Mouse (Mus musculus) right cerebral cortex, postnatal 14 days (tissue): ENCODE measurements at regions not wholly inside any gene's neighbourhood (a gene's known extent, or its start where the extent isn't known, plus 50 kb on each side); places are given as distances from the start of the nearest gene placed in this dataset.
A peak's percentile ranks its signal among the peaks of the same experiment; 100 is the strongest.

Experiments used
- DNase-seq: peaks from one replicate; pipeline ENCODE4 v3.0.0; 2022

DNA sequence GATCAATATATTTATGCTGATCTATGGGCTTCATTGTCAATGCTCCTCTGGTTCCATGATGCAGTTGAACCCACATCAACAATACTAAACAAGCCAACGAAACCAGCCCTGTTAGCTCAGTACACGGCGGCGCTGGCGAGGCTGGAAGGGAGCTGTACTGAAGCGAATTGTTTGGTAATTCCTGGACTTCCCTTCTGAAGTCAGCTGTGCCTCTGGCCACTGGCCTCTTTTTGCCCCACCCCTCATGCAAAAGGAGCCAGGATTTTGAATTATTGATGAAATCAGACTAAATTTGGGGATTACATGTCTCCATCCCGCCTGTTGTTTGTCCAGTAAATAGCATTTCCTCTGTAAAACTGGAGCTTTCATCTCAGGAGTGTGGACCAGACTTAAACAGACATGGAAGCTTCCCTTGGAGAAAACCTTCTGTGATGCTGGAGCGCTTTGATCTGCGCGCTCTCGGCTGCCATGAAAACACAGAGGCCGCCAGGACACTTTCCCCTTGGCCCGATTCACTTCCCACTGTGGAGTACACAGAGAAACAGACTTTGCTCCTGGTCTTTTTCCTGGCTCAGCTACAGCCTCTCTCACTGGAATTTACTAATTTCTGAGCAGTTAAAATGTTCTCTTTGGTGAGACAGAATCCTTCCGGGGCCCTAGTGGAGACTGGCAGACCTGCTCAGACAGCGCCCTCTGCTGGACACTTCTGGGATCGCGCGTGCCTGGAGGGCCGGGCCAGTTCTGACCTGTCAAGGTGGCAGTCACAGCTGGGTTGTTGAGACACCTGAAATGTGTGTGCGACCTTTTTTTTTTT lies 412.9 kb upstream of the Gm6657 start:
- peak; percentile 87 for DNase-seq

DNA sequence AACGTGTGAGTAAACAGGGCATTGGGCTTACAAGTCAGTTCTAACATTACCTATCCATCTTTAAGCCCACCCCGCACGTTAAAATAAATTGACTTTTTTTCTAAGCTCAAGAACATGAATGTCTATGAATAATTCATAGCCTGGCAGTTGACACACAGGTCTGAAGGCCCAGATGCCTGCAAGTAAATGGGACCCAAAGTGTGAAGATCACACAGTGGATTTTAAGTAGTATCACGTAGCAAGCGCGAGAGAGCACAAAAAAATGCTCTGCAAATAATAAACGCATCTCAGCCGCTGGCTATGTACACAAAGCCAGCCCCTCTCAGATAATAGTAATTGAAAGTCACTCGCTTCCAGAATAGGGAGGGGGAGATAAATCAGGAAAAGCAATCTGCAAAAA lies 410.1 kb upstream of the Gm6657 start:
- DNase-seq: no peak

DNA sequence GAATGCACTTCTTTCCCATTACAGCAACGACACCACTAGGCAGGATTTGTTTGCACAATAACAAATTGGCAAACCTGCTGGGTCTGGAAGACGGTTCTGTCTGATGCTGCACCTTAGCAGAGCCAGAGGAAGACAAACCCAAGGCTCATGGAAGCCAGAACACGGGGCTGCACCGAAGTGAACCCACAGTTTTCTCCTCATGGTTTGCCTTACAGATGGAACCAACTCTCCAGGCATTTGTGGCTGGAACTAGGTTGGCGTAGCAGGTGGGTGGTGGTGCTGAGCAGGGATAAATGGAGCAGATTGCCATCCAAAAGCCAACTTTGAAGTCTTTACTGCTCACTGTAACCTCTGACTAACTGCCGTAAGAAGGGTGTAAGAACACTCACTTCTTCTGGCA lies 408.4 kb upstream of the Gm6657 start:
- DNase-seq: no peak

DNA sequence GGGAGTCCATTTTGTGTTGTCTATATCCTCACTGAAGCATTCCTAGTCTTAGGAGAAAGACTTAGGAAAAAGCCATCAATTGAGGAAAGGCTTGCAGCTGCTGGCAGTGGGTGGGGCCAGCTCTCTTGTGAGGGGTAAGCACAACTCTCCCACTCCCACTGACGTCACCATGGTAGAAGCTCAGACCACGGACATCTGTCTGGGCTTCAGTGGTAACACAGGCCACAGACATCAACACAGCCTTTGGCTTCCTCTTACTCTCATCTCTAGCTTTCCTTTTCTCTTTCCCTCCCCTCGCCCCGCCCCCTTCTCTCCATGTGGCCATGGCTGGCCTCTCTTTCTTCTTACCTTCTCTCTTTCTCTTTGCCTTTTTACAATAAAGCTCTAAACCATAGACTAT lies 407.4 kb upstream of the Gm6657 start:
- DNase-seq: no peak

DNA sequence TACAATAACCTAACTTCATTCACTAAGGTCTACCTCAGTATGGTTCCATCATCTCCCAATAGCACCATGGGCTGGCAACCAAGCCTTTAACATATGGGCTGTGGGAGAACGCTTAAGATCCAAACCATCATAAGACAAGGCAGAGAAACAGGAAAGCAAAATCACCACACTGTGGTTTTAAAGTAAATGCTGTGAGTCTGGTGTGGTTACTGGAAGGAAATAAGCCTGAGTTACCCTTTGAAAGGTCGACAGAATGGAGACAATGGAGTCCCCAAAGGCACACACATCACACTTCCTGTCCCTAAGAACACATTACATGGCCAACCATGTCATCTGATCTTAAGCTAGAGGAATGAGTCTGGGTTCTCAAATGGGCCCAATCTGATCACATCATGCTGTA lies 405.8 kb upstream of the Gm6657 start:
- DNase-seq: no peak

GRCm38 (mm10) chr12:77789427-77789826 lies 404.6 kb upstream of the Gm6657 start:
- peak; percentile 54 for DNase-seq

DNA sequence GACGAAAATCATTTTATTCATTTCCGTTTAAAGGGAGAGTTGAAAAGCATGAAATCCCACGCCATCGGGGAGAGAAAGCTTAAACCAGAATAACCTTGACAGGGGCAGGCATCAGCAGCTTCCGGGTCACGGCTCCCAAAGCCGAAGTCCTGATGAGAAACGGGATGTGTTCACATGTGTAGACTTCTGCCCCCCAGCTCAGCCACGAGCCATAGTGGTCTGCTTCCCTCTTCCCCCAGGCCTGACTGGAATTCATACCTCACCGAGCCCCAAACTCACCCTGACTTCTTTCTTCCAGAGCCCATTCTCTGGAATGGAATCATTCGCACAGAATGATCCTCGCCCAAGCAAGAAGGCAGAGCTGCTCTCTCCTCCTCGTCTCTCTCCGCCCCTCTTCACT lies 404.2 kb upstream of the Gm6657 start:
- no peak for DNase-seq

DNA sequence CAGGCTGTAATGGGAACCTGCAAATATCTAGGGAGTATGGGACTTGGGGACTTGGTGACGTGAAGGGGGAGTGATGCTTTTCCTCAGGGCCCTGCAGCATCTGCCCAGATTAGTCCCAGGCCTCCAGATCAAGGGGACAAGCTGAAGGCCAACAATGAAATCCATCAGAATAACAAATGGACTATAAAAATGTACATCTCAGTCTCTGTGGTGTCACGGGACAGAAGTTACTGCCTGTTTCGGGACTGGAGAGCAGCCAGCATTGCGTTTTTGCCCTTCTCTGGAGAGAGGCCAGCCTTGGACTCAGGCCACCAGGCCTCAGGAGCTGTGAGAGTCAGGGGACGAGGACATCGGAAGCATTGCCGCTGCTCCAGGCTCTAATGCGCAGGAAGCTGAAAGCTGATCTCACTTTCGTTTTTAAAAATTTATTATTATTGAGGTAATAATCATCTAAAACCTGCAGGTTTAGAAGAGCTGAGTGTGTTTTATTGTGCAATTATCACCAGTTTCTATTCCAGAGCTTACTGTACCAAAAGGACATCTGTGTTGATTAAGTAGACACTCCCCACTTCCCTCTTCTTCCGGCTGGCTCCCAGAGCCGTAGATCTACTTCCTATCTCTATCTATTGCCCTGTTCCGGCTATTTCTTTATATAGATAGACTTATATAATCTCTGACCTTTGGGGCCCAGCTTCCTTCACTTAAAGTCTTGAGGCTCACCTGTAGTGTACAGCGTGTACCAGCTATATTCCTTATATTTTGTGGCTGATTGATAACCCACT lies 403.0 kb upstream of the Gm6657 start:
- DNase-seq: no peak

DNA sequence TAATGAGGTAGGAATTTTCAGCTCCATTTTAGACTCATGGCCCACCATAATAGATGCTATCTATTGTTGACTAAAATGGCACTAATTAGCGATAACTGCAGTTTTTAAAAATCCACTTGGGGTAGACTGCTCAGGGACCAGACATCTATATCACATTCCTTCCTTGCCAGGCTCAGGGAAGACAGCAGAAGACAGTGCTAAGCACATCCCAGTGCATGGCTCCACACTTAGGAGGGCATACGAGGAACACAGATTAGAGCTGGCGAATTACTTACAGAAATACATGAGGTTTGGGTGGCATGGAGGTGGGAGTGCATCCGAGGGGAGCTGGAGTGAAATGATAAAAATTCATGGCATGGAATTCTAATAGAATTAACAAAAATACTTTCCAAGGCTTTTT lies 395.5 kb upstream of the Gm6657 start:
- no peak for DNase-seq

GRCm38 (mm10) chr12:77799134-77799770 lies 394.8 kb upstream of the Gm6657 start:
- DNase-seq: no peak

GRCm38 (mm10) chr12:77807674-77808073 lies 386.4 kb upstream of the Gm6657 start:
- DNase-seq: no peak

- DNase-seq: no peak
These were observed 382.8 kb upstream of the Gm6657 start for GRCm38 (mm10) chr12:77811276-77811675.

- no peak for DNase-seq
These were observed 374.6 kb upstream of the Gm6657 start for GRCm38 (mm10) chr12:77819456-77819855.

DNA sequence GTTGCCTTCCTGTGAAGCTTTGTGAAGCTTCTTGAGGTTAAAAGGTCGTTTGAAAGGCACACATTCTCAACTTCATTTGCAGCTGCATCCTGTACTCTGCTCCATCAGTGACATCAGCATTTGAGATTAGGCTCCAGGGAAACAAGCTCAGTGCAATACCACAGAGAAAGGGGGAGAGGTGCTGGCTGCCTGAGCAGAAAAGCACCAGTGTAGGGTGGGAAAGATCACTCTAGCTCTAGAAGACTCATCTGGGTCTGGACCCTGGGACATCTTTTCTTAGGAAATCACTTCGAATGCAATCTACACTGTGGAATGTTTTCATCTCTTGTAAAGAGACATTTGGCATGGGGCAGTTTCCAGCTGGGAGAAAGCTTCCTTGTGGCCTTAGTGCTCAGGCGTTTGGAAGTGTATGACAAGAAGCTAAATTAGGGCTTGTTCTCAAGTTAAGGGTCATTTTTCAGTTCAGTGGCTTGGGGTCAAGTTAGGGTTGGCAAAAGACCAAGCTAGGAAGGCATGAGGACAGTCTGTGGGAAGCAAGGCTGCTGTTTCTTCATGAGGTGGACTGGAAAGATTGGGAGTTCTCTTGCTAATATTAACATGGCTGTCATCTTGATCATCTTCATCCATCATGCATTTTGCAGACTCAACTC lies 370.5 kb upstream of the Gm6657 start:
- no peak for DNase-seq

- DNase-seq: no peak
These were observed 360.5 kb upstream of the Gm6657 start for GRCm38 (mm10) chr12:77833411-77834169.

DNA sequence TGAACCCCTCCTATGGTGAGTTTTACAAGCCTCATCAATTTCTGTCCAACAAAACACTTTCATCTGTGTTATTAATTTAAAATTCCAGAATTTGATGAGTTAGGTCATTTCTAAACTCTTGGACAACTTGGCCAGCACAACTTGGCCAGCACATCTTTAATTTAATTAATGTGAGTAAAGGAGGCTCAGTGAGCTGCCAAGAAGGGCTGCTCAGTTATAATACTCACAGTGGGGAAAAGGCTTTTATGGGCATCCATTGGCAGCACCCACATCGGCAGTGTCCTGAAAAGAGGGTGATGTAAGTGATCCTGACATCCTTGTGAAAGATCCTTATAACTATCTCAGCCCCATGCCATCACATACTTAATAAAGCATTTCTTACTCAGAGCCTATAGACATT lies 359.2 kb upstream of the Gm6657 start:
- DNase-seq: no peak

- no peak for DNase-seq
These were observed 357.8 kb upstream of the Gm6657 start for GRCm38 (mm10) chr12:77836231-77836630.

DNA sequence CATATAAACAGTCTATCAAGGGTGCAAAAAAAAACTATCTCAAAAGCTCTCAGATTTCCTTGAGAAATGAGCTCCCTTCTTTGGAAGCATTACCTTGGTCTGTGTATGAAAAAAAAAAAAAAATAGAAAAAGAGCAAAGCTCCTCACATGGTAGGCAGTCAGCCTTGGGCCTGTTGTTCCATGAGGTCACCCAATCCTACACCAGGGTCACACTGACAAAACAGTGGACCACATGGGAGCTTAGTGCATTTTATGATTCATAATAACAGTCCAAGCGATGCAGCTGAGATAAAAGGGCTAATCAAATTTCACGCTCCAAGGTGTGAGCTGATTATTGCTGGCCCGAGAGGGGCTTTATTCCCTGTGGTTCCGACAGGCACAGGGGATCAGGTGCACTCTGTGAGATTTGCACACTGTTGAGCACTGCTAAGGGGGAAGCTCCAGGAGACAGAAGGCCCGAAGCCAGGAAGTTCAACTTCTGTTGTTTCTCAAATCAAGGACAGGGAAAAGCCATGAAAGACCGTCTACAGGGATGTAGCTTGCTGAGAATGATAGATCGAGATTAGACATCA lies 352.1 kb upstream of the Gm6657 start:
- DNase-seq: no peak

DNA sequence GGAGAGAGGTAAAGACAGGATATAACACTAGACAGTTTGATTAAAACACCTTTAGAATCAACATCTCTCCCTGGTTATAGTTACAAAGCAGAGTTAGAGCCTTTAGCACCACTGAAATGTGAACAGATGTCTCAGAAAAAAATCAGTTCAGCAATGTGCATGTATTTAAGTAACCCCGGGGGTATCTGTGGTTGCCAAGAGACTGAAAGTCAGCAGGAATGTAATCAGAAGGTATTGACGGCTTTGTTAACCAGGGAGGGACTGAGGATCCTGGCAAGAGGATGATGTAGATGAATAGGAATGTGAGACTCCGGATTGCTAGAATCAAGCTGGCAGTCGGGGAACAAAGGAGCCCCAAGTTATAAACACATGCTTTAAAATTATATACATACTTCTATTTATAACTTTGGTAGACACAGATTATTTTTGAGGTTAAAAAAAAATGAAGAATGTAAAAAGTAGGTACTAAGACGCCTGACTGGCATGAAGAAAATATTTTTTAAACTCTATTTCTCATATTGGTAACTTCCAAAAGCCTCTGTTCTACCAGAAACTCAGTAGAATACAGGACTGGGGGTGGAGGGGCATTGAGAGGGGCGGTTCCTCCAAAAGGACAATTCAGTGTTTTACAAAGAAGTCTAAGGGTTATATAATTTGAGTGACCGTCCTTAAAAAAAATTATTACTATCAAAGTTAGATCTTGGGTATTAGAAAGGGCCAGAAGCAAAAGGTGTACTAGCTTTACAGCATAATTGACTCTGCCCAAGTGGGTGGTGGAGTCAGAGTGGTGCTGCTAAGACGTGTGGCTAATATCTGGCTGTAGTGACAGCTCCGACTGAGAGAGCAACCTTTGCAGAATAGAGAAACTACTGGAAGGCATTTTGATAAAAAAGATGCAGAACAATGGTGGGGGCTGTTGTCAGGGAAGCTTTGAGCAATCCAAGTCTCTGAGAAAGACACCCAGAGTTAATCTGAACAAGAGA lies 341.2 kb upstream of the Gm6657 start:
- DNase-seq: no peak

DNA sequence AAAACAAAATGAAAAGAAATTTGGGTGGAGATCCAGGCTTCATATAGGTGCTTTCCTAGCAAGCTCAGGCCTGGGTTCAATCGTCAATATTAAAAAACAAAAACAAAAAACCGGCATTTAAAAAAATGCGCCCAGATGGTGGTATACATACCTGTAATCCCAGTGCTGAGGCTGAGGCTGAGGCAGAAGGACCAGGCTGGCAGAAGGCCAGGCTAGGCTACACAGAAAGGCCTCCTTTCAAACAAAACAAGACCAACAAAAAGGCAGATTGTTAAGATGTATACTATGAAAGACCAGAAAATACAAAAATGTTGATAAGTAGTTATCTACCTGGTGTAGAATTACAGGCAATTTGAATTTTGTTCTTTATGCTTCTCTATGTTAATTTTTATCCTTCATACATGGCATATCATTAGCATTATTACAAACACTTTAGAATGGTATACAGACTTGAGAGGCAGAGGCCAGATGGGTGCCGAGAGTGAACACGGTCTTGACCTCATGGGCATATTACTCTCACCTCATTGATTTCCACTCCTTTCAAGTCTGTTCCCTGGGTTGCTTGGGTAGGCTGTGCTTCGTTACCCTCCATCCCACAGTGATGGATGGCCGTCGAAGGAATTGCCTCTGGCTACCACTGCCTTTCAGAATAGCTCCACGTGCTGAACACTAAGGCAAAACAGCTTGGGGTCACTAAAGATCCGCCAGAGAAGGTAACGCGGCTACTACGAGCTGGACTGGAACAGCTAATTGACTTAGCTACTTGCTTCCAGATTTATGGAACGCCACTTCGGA lies 339.6 kb upstream of the Gm6657 start:
- no peak for DNase-seq
